Mouse (Mus musculus) lung, embryonic 14.5 days (tissue): ENCODE data around the gene Pdgfc. TPM values are rescaled to one million over a fixed set of nuclear protein-coding genes. Genes with fewer than 3 reads are reported as not detected.
A peak's percentile ranks its signal among the peaks of the same experiment; 100 is the strongest.

Experiments used
- ATAC-seq: fragments of 200-750 bp; cut with Nextera tagmentation; 2 replicates; pipeline ENCODE4 v1.8.0; 2017; ENCODE audit warnings: mild to moderate bottlenecking, moderate TSS enrichment, moderate library complexity; ENCODE audit not compliant: insufficient read depth
- DNase-seq: peaks from one replicate; pipeline ENCODE4 v3.0.0-alpha.2; 2015
- H3K27ac ChIP-seq: fragments of 300-500 bp; sonication (generic); 2 replicates; pipeline ENCODE4 v1.5.1; 2014; ENCODE audit warnings: low read depth, mild to moderate bottlenecking, moderate library complexity
- H3K27me3 ChIP-seq: fragments of 300-500 bp; sonication (generic); 2 replicates; pipeline ENCODE4 v1.6.1; 2014; ENCODE audit warnings: low read length, control low read depth; ENCODE audit not compliant: insufficient read depth
- H3K36me3 ChIP-seq: fragments of 300-500 bp; sonication (generic); 2 replicates; pipeline ENCODE4 v1.6.1; 2014; ENCODE audit warnings: control low read depth; ENCODE audit not compliant: insufficient read depth
- H3K4me1 ChIP-seq: fragments of 300-500 bp; sonication (generic); 2 replicates; pipeline ENCODE4 v1.6.1; 2014; ENCODE audit warnings: antibody characterized with exemption, control low read depth; ENCODE audit not compliant: insufficient read depth
- H3K4me2 ChIP-seq: fragments of 300-500 bp; sonication (generic); 2 replicates; pipeline ENCODE4 v1.6.1; 2014; ENCODE audit warnings: mild to moderate bottlenecking
- H3K4me3 ChIP-seq: fragments of 300-500 bp; sonication (generic); 2 replicates; pipeline ENCODE4 v1.5.1; 2014; ENCODE audit warnings: low read depth, low read length
- H3K9ac ChIP-seq: fragments of 300-500 bp; sonication (generic); 2 replicates; pipeline ENCODE4 v1.6.1; 2014
- H3K9me3 ChIP-seq: fragments of 300-500 bp; sonication (generic); 2 replicates; pipeline ENCODE4 v1.6.1; 2016; ENCODE audit warnings: low read depth, low read length, control low read depth
- CTCF ChIP-seq: IDR thresholded peaks from 2 replicates; pipeline ENCODE4 v1.5.1; 2016; ENCODE audit warnings: antibody characterized with exemption, low read depth
- WGBS: fragments of 180-500 bp; shearing (Covaris S2); extraction: QIAGEN DNeasy Blood & Tissue Kit; methylation state at CpG from one replicate; pipeline ENCODE4 v1.1.7; 2014; 5-methylcytosine and 5-hydroxymethylcytosine counted together
- polyA plus RNA-seq: library from polyadenylated mRNA; unstranded; fragments of >200 nt; fragmentation: Nextera tagmentation; extraction: Ambion mirVana; gene quantifications from 2 replicates; pipeline ENCODE4 v1.2.1, GENCODE M21; 2014

Pdgfc gene
- polyA plus RNA-seq, 1 experiment from 2014 or later: 18.8 TPM

- no peak for DNase-seq
- 84% methylated on average over 1 of the region's 1 CpGs for WGBS
- no peak for TF ChIP-seq CTCF
- Histone ChIP-seq H3K27me3 (no peaks in the 10 kb centered on the region), H3K4me3 (no peak overlapping the region), H3K36me3 (no peaks in the 10 kb centered on the region), H3K4me1 (no peaks in the 10 kb centered on the region), H3K9ac (no peak overlapping the region), H3K27ac (no peak overlapping the region), H3K9me3 (no peaks in the 10 kb centered on the region), H3K4me2 (no peak overlapping the region)
- no peak for ATAC-seq
Observed at GRCm38 (mm10) chr3:81181319-81182013, 145.2 kb downstream of the Pdgfc start.

GRCm38 (mm10) chr3:81196937-81197336 lies 160.7 kb downstream of the Pdgfc start:
- 52% methylated on average over 2 of the region's 2 CpGs for WGBS
- TF ChIP-seq CTCF: no peak
- Histone ChIP-seq H3K36me3 (no peaks in the 10 kb centered on the region), H3K4me2 (no peak overlapping the region), H3K9ac (no peak overlapping the region), H3K27me3 (no peaks in the 10 kb centered on the region), H3K9me3 (no peaks in the 10 kb centered on the region), H3K4me1 (no peaks in the 10 kb centered on the region), H3K27ac (no peak overlapping the region), H3K4me3 (no peak overlapping the region)
- DNase-seq: peak; percentile 38
- ATAC-seq: peak; percentile 56; the same call in 1 of the 2 replicates

DNA sequence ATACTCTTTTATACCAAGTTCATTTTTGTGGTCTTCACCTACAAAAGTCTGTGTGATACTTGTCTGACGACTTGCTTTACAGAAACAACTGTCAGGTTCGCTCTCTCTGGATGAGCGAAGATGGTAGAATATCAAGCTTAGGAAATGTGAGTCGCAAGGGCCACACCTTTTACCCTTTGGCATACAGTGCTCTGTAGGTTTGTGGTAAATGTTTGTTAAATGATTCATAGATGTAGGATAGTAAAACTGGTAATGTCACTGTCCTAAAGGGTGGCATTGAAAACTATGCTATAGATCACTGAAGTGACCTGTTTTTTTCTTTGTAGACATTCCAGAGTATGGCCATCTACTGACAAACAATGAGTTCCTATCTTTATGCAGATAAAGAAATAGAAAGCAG lies 161.4 kb downstream of the Pdgfc start:
- no peak for TF ChIP-seq CTCF
- no peak overlapping the region for H3K9ac ChIP-seq
- DNase-seq (no peak), ATAC-seq (no peak)
- H3K36me3 ChIP-seq: no peaks in the 10 kb centered on the region
- no peaks in the 10 kb centered on the region for H3K9me3 ChIP-seq
- WGBS: 88% methylated on average over 4 of the region's 4 CpGs
- no peaks in the 10 kb centered on the region for H3K27me3 ChIP-seq
- H3K4me1 ChIP-seq: no peaks in the 10 kb centered on the region
- H3K4me2 ChIP-seq: no peak overlapping the region
- no peak overlapping the region for H3K4me3 ChIP-seq
- H3K27ac ChIP-seq: no peak overlapping the region

- WGBS: 64% methylated on average over 8 of the region's 8 CpGs
- Histone ChIP-seq H3K27ac (no peak overlapping the region), H3K4me2 (no peak overlapping the region), H3K9ac (no peak overlapping the region), H3K9me3 (no peaks in the 10 kb centered on the region), H3K4me1 (peaks cover 6% of the 10 kb centered on the region; the same call in 1 of the 2 replicates), H3K4me3 (no peak overlapping the region), H3K27me3 (no peaks in the 10 kb centered on the region), H3K36me3 (no peaks in the 10 kb centered on the region)
- TF ChIP-seq CTCF: no peak
- ATAC-seq (no peak), DNase-seq (no peak)
Observed at GRCm38 (mm10) chr3:81200647-81201046, 164.4 kb downstream of the Pdgfc start.

- H3K4me3 ChIP-seq: no peak overlapping the region
- H3K27ac ChIP-seq: no peak overlapping the region; the same call in 1 of the 2 replicates
- no peak overlapping the region for H3K4me2 ChIP-seq
- no peaks in the 10 kb centered on the region for H3K36me3 ChIP-seq
- H3K9me3 ChIP-seq: no peaks in the 10 kb centered on the region
- 6% methylated on average over 5 of the region's 5 CpGs for WGBS
- H3K27me3 ChIP-seq: no peaks in the 10 kb centered on the region
- peaks cover 6% of the 10 kb centered on the region; the same call in 1 of the 2 replicates for H3K4me1 ChIP-seq
- no peak for ATAC-seq
- H3K9ac ChIP-seq: no peak overlapping the region
- no peak for TF ChIP-seq CTCF
- peak; percentile 13 for DNase-seq
Observed at GRCm38 (mm10) chr3:81205201-81205600, 169.0 kb downstream of the Pdgfc start.

DNA sequence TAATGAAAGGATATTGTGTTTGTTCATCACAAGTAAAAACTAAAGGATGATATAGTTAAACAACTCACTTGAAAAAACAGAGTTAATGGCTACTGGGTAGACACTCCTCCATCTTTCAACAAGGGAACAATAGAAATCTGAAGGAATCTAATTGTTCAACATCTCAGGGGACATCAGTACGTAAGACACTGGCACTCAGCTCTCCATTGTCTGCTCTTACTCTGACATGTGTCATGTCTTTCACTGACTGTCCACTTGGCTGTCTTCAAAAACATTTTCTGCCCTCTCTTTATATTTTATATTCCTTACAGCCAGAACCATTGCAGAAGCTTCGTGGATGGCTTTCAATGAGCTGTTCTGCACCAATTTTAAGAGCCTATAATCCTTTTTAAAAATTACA lies 172.0 kb downstream of the Pdgfc start:
- no peak for TF ChIP-seq CTCF
- Histone ChIP-seq H3K4me1 (peaks cover 6% of the 10 kb centered on the region; the same call in 1 of the 2 replicates), H3K4me3 (no peak overlapping the region), H3K27ac (no peak overlapping the region), H3K9me3 (no peaks in the 10 kb centered on the region), H3K4me2 (no peak overlapping the region), H3K27me3 (no peaks in the 10 kb centered on the region), H3K36me3 (no peaks in the 10 kb centered on the region), H3K9ac (no peak overlapping the region)
- DNase-seq: no peak
- 83% methylated on average over 2 of the region's 2 CpGs for WGBS
- ATAC-seq: no peak

GRCm38 (mm10) chr3:81211147-81211546 lies 174.9 kb downstream of the Pdgfc start:
- ATAC-seq (no peak), DNase-seq (no peak)
- no peak overlapping the region for H3K9ac ChIP-seq
- no peaks in the 10 kb centered on the region for H3K36me3 ChIP-seq
- 66% methylated on average over 3 of the region's 3 CpGs for whole genome bisulfite sequencing
- no peaks in the 10 kb centered on the region for H3K27me3 ChIP-seq
- H3K4me3 ChIP-seq: no peak overlapping the region
- no peaks in the 10 kb centered on the region for H3K9me3 ChIP-seq
- TF ChIP-seq CTCF: no peak
- no peaks in the 10 kb centered on the region for H3K4me1 ChIP-seq
- H3K4me2 ChIP-seq: no peak overlapping the region
- no peak overlapping the region for H3K27ac ChIP-seq

DNA sequence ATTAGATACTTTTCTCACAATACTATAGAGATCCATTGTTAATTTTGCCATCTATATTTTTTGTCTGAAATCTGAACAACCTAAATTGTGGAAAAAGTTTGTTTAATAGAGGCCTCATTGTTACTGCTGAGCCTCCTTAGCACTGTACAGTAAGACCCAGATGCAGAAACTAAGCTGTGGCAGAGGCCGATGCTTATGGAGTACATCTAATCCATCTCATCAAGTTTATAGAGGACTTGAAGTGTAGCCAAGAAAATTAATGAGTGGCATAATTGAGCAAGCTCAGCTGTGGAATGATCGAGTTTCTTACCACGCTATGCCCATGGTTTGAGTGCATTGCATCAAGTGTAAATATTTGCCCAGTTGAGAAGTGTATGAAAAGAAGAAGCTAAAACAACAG lies 175.4 kb downstream of the Pdgfc start:
- DNase-seq (no peak), ATAC-seq (no peak)
- H3K27me3 ChIP-seq: no peaks in the 10 kb centered on the region
- H3K27ac ChIP-seq: no peak overlapping the region
- no peaks in the 10 kb centered on the region for H3K4me1 ChIP-seq
- no peaks in the 10 kb centered on the region for H3K9me3 ChIP-seq
- no peak overlapping the region for H3K4me2 ChIP-seq
- H3K4me3 ChIP-seq: no peak overlapping the region
- WGBS: 45% methylated on average over 3 of the region's 3 CpGs
- no peaks in the 10 kb centered on the region for H3K36me3 ChIP-seq
- TF ChIP-seq CTCF: no peak
- H3K9ac ChIP-seq: no peak overlapping the region
